Mouse (Mus musculus) urinary bladder, adult 18-20 months (tissue): ENCODE data around the gene March8.

ENCODE experiments used
- DNase-seq, 2 experiments: peaks; one replicate each; pipeline ENCODE4 v3.0.0; 2022; ENCODE audit warnings: low spot score in 2 of 2, mixed read lengths in 2 of 2

The March8 gene

GRCm38 (mm10) chr6:116407956-116408657 is 70.3 kb downstream of the March8 start:
- no peak for DNase-seq

GRCm38 (mm10) chr6:116410436-116410835 is 72.6 kb downstream of the March8 start:
- no peak for DNase-seq

- no peak for DNase-seq
These were observed 73.9 kb downstream of the March8 start for GRCm38 (mm10) chr6:116411716-116412115.

GRCm38 (mm10) chr6:116412546-116413325 is 74.9 kb downstream of the March8 start:
- no peak for DNase-seq

GRCm38 (mm10) chr6:116415126-116415676 is 77.4 kb downstream of the March8 start:
- no peak for DNase-seq

GRCm38 (mm10) chr6:116416000-116416552 is 78.3 kb downstream of the March8 start:
- no peak for DNase-seq

- DNase-seq = no peak
These were observed 79.9 kb downstream of the March8 start for GRCm38 (mm10) chr6:116417518-116418315.

GRCm38 (mm10) chr6:116418487-116418886 is 80.7 kb downstream of the March8 start:
- DNase-seq = no peak

GRCm38 (mm10) chr6:116419699-116420098 is 81.9 kb downstream of the March8 start:
- DNase-seq = no peak

- no peak for DNase-seq
These were observed 82.4 kb downstream of the March8 start for GRCm38 (mm10) chr6:116420271-116420670.

- DNase-seq = no peak
These were observed 85.2 kb downstream of the March8 start for GRCm38 (mm10) chr6:116422991-116423390.

- no peak for DNase-seq
These were observed 85.8 kb downstream of the March8 start for GRCm38 (mm10) chr6:116423664-116424063.

- DNase-seq = no peak
These were observed 89.7 kb downstream of the March8 start for GRCm38 (mm10) chr6:116427552-116427951.

- no peak for DNase-seq
These were observed 90.5 kb downstream of the March8 start for GRCm38 (mm10) chr6:116428282-116428681.

GRCm38 (mm10) chr6:116438864-116439263 is 101.0 kb downstream of the March8 start:
- no peak for DNase-seq

GRCm38 (mm10) chr6:116439531-116439930 is 101.7 kb downstream of the March8 start:
- no peak for DNase-seq

GRCm38 (mm10) chr6:116440447-116440846 is 102.6 kb downstream of the March8 start:
- DNase-seq = no peak

- no peak for DNase-seq
These were observed 103.0 kb downstream of the March8 start for GRCm38 (mm10) chr6:116440849-116441248.

- peak in 1 of 2 experiments; percentile 7 for DNase-seq
These were observed 118.0 kb downstream of the March8 start for GRCm38 (mm10) chr6:116455781-116456180.

- DNase-seq = no peak
These were observed 118.7 kb downstream of the March8 start for GRCm38 (mm10) chr6:116456482-116456881.

GRCm38 (mm10) chr6:116458728-116459127 is 120.9 kb downstream of the March8 start:
- no peak for DNase-seq
